Mouse (Mus musculus) cerebellum, postnatal 10 days (tissue): ENCODE measurements around the gene Tm9sf2.
"Not testable (repeated sequence)": the region's sequence is repeated elsewhere in the genome, so short reads cannot be mapped to it uniquely, and the experiment has no call there.

ENCODE experiments used
- DNase-seq, 2 experiments: peaks; one replicate each; pipeline ENCODE4 v3.0.0; 2021; ENCODE audit warnings: mixed read lengths in 2 of 2

The Tm9sf2 gene

DNA sequence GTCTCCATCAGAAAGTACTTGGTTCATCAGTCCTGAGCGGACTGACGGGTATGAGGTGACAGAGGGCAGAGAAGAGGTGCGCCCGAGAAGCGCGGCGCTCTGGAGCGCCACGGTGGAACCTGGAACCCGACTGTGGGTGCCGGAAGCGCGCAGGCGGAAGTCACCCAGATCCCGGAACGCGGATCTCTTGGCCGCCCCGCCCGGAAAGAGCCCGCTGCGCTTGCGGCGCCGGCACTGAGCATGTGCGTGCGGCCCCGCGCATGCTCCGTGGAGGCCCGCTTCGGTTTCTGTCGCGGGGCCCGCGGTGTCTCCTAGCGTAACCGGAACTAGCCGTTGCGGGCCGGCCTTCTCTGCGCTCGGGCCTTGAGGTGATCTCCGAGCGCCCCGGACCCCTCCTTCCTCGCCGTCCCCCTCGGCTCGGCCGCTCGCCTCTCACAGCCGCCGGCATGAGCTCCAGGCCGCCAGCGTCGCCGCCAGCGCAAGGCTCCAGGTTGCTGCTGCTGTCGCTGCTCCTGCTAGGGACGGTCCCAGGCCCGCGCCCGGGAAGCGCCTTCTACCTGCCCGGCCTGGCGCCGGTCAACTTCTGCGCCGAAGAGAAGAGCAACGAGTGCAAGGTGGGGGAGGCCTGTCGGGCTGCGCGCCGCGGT, at the start of gene Tm9sf2:
Gene Tm9sf2 (plus strand): TSS at position 217 of the 647 bp plus-strand sequence.
- peak; percentile 96 to 98 for DNase-seq

- no peak for DNase-seq
Measured at GRCm38 (mm10) chr14:122057941-122058346, 48.9 kb upstream of the Tm9sf2 start.

DNA sequence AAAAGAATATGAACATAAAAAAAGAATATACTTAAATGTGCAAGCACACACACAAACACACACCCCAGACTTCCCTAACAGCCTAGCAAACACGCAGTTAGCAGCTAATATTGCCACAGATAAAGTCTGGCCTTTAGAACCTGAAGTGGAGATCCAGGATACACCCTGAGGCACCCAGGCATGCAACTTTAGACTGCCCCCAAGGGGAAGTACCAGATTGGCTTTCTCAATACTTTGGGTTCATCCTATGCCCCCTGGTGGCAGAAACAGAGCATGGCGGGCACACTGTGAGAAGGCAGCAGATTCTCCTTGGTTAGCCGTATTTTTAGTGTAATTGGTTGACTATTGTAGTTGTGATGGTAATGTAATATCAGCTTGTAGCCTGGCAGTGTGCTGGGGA, 46.2 kb upstream of the Tm9sf2 start:
- DNase-seq, result peak; percentile 86 to 90

DNA sequence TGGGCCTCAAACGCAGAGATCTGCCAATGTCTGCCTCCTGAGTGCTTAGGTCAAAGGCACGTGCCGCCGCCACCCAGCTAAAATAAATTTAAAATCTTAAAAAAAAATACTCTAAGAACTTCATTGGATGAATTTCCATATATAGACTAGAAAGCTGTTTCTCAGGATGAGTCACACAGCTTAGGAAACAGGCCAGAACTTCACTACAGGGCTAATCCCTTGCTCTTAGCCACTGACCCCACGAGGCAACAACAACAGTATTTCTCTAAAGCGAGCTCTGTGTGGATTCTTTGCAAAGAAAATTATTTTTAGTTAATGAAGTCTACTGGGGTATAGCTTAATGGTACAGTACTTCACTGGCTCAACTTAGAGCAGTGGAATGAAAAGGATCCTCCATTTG, 45.5 kb upstream of the Tm9sf2 start:
- DNase-seq, result no peak

- DNase-seq, result no peak
Measured at GRCm38 (mm10) chr14:122062411-122063090, 44.3 kb upstream of the Tm9sf2 start.

DNA sequence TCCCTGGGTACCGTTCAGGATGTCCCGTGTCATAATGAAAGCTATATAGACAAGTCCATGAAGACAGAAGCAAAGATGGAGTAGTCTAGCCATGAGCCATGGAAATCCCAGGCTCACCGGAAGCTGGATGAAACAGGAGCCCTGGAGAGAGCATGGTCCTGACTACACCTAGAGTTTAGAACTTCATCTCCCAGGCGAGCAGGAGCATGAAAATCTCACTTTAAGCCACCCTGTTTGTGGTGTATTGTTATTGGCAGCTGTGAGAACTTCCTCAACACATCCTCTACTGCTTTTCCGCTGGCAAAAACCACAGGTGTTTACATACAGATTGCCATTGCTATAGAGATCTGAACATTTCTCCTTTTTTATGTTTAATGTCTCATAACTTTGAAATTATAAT, 43.2 kb upstream of the Tm9sf2 start:
- DNase-seq, result no peak

- peak; percentile 84 to 89 for DNase-seq
Measured at GRCm38 (mm10) chr14:122064519-122064918, 42.3 kb upstream of the Tm9sf2 start.

DNA sequence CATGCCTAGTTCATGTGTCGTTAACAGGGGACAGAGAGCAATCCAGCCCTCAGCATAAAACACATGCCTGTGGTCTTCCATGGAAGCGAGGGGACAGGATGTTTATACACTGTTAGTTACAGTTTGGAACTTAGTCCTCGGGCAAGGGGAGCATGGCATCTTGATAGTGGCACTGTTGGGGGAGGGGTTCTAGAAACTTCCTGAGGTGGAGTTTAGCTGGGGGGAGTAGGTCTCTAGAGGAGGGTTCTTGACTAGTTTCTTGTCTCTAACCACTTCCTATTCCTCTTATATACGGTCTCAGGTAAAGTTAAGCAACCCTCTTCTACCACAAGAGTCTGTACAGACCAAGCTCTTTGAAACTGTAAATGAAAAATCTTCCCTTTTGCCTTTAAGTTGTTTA, 40.6 kb upstream of the Tm9sf2 start:
- no peak for DNase-seq

DNA sequence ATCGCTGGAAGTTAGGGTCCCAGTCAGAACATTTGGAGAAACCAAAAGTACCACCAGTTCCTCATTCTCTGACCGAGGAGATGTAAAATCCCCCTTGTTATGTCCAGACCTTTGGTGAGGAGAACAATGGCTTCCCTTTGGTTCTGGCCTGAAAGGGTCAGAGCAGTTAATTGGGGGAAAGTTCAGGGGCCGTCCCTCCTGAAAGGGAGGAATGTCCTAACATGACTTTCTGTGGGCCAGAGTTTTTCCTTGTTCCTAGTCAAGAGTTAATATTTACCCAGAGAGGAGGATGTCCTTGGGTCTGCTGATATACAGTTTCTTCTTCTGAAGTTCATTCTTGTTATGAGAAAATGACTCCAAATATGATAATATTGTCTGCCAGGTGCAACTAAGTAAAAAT, 38.8 kb upstream of the Tm9sf2 start:
- not testable (repeated sequence) for DNase-seq

GRCm38 (mm10) chr14:122068801-122069695, 37.8 kb upstream of the Tm9sf2 start:
- DNase-seq, result no peak

GRCm38 (mm10) chr14:122069948-122070347, 36.9 kb upstream of the Tm9sf2 start:
- DNase-seq, result no peak

DNA sequence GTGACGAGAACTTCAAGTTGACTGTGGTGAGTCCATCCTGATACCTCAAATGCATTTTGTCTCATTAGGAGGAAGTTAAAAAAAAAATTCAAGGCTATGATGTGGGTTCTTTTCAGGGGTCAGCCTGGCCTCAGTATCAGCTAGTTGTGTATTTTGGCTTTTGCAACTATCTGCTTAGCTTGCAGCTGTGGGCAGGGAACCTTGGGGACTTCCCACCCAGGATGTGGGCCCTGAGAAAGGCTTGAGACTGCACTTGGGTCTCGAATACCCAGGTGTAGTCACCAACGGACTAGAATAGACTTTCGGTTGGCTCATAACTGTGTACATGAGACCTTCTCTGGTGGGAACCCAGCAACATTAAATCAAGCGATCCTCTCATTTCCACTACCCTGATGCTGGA, 33.4 kb upstream of the Tm9sf2 start:
- no peak for DNase-seq

DNA sequence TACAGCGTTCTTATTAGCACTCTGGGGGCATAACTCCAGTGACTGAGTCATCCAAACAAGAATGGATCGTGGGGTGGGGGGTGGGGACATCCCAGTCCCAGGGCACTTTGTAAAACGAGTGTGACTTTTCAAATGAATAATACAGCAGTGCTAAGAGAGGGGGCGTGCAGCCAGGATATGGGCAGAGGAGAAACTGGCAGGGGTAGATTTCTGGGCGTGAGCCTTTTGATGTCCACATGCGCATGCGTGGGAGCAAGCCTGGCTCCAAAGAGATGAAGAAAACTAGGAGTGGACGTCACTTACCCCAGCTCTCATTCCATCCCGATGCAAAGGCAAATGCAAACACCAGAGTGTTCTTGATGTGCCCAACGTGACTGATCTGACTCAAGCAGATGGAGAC, 32.5 kb upstream of the Tm9sf2 start:
- DNase-seq, result peak; percentile 41 to 56

GRCm38 (mm10) chr14:122075485-122076200, 31.2 kb upstream of the Tm9sf2 start:
- DNase-seq, result no peak

GRCm38 (mm10) chr14:122077017-122077416, 29.8 kb upstream of the Tm9sf2 start:
- no peak for DNase-seq

GRCm38 (mm10) chr14:122079428-122079827, 27.4 kb upstream of the Tm9sf2 start:
- DNase-seq, result peak; percentile 64 to 71

- DNase-seq, result no peak
Measured at GRCm38 (mm10) chr14:122079921-122080320, 26.9 kb upstream of the Tm9sf2 start.

DNA sequence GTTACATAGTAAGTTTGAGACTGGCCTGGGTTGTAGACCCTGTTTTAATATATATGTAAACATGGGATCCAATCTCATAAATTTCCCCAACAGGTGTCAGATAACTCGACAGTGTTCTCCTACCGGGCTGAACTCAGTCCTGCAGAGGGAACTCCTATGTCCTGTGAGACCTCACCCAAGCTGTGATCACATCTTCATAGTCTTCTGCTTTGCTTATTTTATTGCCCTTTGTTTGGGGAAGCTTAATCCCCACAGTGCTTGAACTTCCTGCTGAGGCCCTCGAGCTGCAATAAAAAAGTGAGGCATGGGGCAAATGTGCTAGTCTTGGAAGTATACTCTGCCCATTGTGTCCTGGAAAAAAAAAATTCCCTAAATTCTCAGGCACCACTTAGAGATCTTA, 25.5 kb upstream of the Tm9sf2 start:
- DNase-seq, result no peak

GRCm38 (mm10) chr14:122083499-122083898, 23.3 kb upstream of the Tm9sf2 start:
- no peak for DNase-seq

DNA sequence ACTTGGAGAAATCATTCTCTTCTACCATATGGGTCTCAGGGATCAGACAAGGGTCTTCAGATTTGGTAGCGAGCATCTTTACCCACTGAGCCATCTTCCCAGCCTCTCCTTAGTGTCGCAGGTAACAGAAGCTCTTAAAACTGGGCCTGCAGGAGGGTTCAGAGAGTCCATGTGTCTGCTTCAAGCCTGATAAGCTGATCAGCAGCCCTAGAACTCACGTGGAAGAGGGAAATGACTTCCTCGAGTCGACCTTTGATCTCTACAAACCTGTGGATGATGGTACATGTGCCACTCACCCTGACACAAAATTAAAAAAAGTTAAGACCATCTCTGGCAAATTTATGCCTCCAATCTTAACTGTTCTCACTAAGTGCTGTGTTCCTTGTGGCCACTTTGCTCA, 18.9 kb upstream of the Tm9sf2 start:
- DNase-seq, result no peak

DNA sequence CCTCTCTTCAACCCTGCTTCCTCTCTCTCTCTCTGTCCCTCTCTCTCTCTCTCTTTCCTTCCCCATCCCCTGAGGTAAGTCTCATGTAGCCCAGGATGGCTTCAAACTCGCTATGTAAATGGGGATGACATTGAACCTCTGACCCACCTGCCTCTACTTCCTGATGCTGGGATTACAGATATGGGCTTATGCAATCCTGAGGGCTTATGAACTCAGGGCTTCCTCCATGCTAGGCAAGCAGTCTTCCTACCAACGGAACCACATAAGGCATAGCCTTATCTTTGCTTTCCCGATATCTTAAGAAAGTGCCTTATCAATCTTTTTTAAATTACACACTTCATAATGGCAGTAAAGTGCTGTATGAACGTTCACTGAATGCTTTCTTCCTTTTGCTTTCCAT, 14.5 kb upstream of the Tm9sf2 start:
- no peak for DNase-seq

DNA sequence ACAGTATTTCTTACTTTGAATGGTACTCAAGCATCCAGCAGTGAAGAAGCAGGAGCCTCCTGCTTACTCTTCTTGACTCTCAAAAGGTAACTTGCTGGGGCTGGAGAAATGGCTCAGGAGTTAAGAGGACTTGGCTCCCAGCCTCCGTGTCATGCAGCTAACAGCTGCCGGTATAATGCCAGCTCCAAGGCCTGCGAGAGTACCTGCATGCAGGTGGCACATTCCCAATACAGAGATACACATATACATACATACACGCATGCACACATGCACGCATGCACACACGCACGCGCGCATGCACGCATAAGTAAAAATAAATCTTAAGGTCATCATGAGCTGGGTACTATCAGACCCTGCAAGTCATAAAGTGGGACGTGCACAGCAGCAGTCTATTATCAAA, 10.5 kb upstream of the Tm9sf2 start:
- no peak for DNase-seq

GRCm38 (mm10) chr14:122099584-122099983, 7.3 kb upstream of the Tm9sf2 start:
- DNase-seq, result no peak
